Mouse (Mus musculus): Measurements from ENCODE around the gene Smco4. TPM values are rescaled to one million over a fixed set of nuclear protein-coding genes. Genes with fewer than 3 reads are reported as not detected.
A peak's percentile ranks its signal among the peaks of the same experiment; 100 is the strongest.

Smco4 gene
- 0.32 and 0.99 TPM in 2 replicates for polyA plus RNA-seq (2012)

- H3K9me3 ChIP-seq (ENCODE audit: control insufficient read depth, low read length) = no peaks in the 10 kb centered on the region
- peaks cover 32% of the 10 kb centered on the region for H3K4me1 ChIP-seq (ENCODE audit: control insufficient read depth)
- H3K36me3 ChIP-seq (ENCODE audit: control insufficient read depth) = no peaks in the 10 kb centered on the region
- TF ChIP-seq TAL1 (IDR thresholded peaks at IDR 0.05; ENCODE audit: low read length) (no peak), GATA1 (IDR thresholded peaks at IDR 0.05; ENCODE audit: low read length) (no peak)
- peaks cover 4% of the 10 kb centered on the region for H3K27me3 ChIP-seq (ENCODE audit: control insufficient read depth)
- H3K4me3 ChIP-seq (replicated peaks) = peak within 1 kb of the TSS; percentile 68
Observed at GRCm38 (mm10) chr9:15493235-15493924, at the start of gene Smco4. Gene Smco4, plus strand, starts transcription at chr9:15493432.

- H3K4me3 ChIP-seq (replicated peaks) = no peak overlapping the region
- H3K36me3 ChIP-seq (ENCODE audit: control insufficient read depth) = no peaks in the 10 kb centered on the region
- H3K4me1 ChIP-seq (ENCODE audit: control insufficient read depth) = no peaks in the 10 kb centered on the region
- no peak for TF ChIP-seq GATA1 (IDR thresholded peaks at IDR 0.05; ENCODE audit: low read length)
- no peak for TF ChIP-seq TAL1 (IDR thresholded peaks at IDR 0.05; ENCODE audit: low read length)
- no peaks in the 10 kb centered on the region for H3K27me3 ChIP-seq (ENCODE audit: control insufficient read depth)
- no peaks in the 10 kb centered on the region for H3K9me3 ChIP-seq (ENCODE audit: control insufficient read depth, low read length)
Observed at GRCm38 (mm10) chr9:15447397-15447796, 45.8 kb upstream of the Smco4 start.

DNA sequence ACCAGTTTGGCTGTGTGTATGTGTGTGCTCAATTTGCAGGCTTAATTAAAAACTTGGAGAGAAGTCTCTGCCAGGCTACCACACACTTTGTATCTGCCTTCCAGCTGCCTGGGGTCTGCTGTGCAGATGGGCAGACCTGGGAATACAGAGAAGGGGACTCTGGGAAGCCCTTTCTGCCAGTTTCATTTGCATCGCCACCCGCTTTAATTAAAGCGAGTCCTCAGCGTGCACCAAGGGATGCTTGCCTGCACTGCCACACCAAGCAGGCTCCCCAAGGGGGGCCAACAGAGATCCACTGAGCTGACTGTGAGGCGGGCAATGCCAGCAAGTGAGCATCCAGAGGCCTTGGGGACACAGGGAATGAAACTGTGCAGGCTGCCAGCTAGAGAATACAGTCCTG is 42.3 kb upstream of the Smco4 start:
- no peak for TF ChIP-seq TAL1 (IDR thresholded peaks at IDR 0.05; ENCODE audit: low read length)
- no peak for TF ChIP-seq GATA1 (IDR thresholded peaks at IDR 0.05; ENCODE audit: low read length)
- H3K4me1 ChIP-seq (ENCODE audit: control insufficient read depth) = no peaks in the 10 kb centered on the region
- no peak overlapping the region for H3K4me3 ChIP-seq (replicated peaks)
- no peaks in the 10 kb centered on the region for H3K9me3 ChIP-seq (ENCODE audit: control insufficient read depth, low read length)
- H3K27me3 ChIP-seq (ENCODE audit: control insufficient read depth) = no peaks in the 10 kb centered on the region
- no peaks in the 10 kb centered on the region for H3K36me3 ChIP-seq (ENCODE audit: control insufficient read depth)

GRCm38 (mm10) chr9:15472256-15472655 is 21.0 kb upstream of the Smco4 start:
- H3K9me3 ChIP-seq (ENCODE audit: control insufficient read depth, low read length) = no peaks in the 10 kb centered on the region
- no peaks in the 10 kb centered on the region for H3K27me3 ChIP-seq (ENCODE audit: control insufficient read depth)
- no peaks in the 10 kb centered on the region for H3K36me3 ChIP-seq (ENCODE audit: control insufficient read depth)
- TF ChIP-seq TAL1 (IDR thresholded peaks at IDR 0.05; ENCODE audit: low read length) (no peak), GATA1 (IDR thresholded peaks at IDR 0.05; ENCODE audit: low read length) (no peak)
- H3K4me3 ChIP-seq (replicated peaks) = no peak overlapping the region
- H3K4me1 ChIP-seq (ENCODE audit: control insufficient read depth) = no peaks in the 10 kb centered on the region

GRCm38 (mm10) chr9:15473206-15473605 is 20.0 kb upstream of the Smco4 start:
- H3K36me3 ChIP-seq (ENCODE audit: control insufficient read depth) = no peaks in the 10 kb centered on the region
- no peaks in the 10 kb centered on the region for H3K4me1 ChIP-seq (ENCODE audit: control insufficient read depth)
- no peak for TF ChIP-seq TAL1 (IDR thresholded peaks at IDR 0.05; ENCODE audit: low read length)
- no peak for TF ChIP-seq GATA1 (IDR thresholded peaks at IDR 0.05; ENCODE audit: low read length)
- H3K27me3 ChIP-seq (ENCODE audit: control insufficient read depth) = no peaks in the 10 kb centered on the region
- no peak overlapping the region for H3K4me3 ChIP-seq (replicated peaks)
- no peaks in the 10 kb centered on the region for H3K9me3 ChIP-seq (ENCODE audit: control insufficient read depth, low read length)

GRCm38 (mm10) chr9:15477556-15477955 is 15.7 kb upstream of the Smco4 start:
- Histone ChIP-seq H3K4me1 (ENCODE audit: control insufficient read depth) (no peaks in the 10 kb centered on the region), H3K36me3 (ENCODE audit: control insufficient read depth) (no peaks in the 10 kb centered on the region), H3K9me3 (ENCODE audit: control insufficient read depth, low read length) (no peaks in the 10 kb centered on the region), H3K27me3 (ENCODE audit: control insufficient read depth) (no peaks in the 10 kb centered on the region), H3K4me3 (replicated peaks) (no peak overlapping the region)
- no peak for TF ChIP-seq TAL1 (IDR thresholded peaks at IDR 0.05; ENCODE audit: low read length)
- no peak for TF ChIP-seq GATA1 (IDR thresholded peaks at IDR 0.05; ENCODE audit: low read length)

DNA sequence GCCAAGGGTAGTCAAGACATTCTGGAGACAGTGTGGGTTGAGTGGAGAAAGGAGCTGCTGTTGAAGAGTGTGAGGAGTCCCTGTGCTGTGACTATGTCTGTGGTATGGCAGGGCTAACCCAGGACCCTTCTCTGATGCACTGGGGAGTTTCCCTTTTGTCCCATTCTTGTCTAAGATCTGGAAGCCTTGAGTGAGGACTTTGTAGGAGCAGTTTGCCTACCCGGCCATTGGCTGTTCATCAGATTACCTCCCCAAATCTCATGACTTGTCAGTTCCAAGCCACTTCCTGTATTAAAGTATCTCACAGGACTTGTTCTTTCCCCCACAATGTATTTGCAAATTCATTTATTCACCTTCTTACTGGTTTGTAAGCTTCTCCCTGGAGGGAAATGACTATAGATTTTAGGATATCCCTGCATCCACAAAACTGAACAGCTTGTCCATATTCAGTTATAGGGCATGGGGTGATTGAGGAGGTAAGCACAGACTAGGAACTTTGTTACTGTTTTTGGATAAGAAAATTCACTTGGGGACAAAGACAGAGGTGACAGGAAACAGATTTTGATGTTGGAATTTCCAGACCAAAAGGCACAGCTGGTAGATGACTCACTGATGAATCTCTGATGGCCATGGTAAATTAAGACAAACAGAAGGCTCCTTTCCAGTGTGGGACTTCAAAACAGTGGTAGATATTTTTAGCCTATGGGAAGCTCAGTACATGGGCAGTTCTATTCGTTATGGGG is 5.4 kb upstream of the Smco4 start:
- peaks cover under 1% of the 10 kb centered on the region; the same call in 1 of the 2 replicates for H3K4me1 ChIP-seq (ENCODE audit: control insufficient read depth)
- H3K27me3 ChIP-seq (ENCODE audit: control insufficient read depth) = peaks cover under 1% of the 10 kb centered on the region; the same call in 1 of the 2 replicates
- TF ChIP-seq TAL1 (IDR thresholded peaks at IDR 0.05; ENCODE audit: low read length) (no peak), GATA1 (IDR thresholded peaks at IDR 0.05; ENCODE audit: low read length) (no peak)
- no peak overlapping the region for H3K4me3 ChIP-seq (replicated peaks)
- no peaks in the 10 kb centered on the region for H3K36me3 ChIP-seq (ENCODE audit: control insufficient read depth)
- no peaks in the 10 kb centered on the region for H3K9me3 ChIP-seq (ENCODE audit: control insufficient read depth, low read length)

- H3K4me1 ChIP-seq (ENCODE audit: control insufficient read depth) = peaks cover 12% of the 10 kb centered on the region
- no peak overlapping the region for H3K4me3 ChIP-seq (replicated peaks)
- peaks cover 4% of the 10 kb centered on the region for H3K27me3 ChIP-seq (ENCODE audit: control insufficient read depth)
- no peaks in the 10 kb centered on the region for H3K36me3 ChIP-seq (ENCODE audit: control insufficient read depth)
- H3K9me3 ChIP-seq (ENCODE audit: control insufficient read depth, low read length) = no peaks in the 10 kb centered on the region
- no peak for TF ChIP-seq GATA1 (IDR thresholded peaks at IDR 0.05; ENCODE audit: low read length)
- TF ChIP-seq TAL1 (IDR thresholded peaks at IDR 0.05; ENCODE audit: low read length) = no peak
Observed at GRCm38 (mm10) chr9:15489293-15489692, 3.9 kb upstream of the Smco4 start.

- TF ChIP-seq GATA1 (IDR thresholded peaks at IDR 0.05; ENCODE audit: low read length) = no peak
- TF ChIP-seq TAL1 (IDR thresholded peaks at IDR 0.05; ENCODE audit: low read length) = no peak
- Histone ChIP-seq H3K4me1 (ENCODE audit: control insufficient read depth) (peaks cover 16% of the 10 kb centered on the region), H3K36me3 (ENCODE audit: control insufficient read depth) (no peaks in the 10 kb centered on the region), H3K9me3 (ENCODE audit: control insufficient read depth, low read length) (no peaks in the 10 kb centered on the region), H3K4me3 (replicated peaks) (no peak overlapping the region), H3K27me3 (ENCODE audit: control insufficient read depth) (peaks cover 4% of the 10 kb centered on the region)
Observed at GRCm38 (mm10) chr9:15490331-15491100, 2.7 kb upstream of the Smco4 start.
